Mouse (Mus musculus) ES-Bruce4 (cell line): ENCODE data around the gene Rasgrp2. TPM values are rescaled to one million over a fixed set of nuclear protein-coding genes. Genes with fewer than 3 reads are reported as not detected.
A peak's percentile ranks its signal among the peaks of the same experiment; 100 is the strongest.

Experiments
- H3K27ac ChIP-seq: 2 replicates; pipeline ENCODE4 v1.5.1; 2012; ENCODE audit warnings: low read length, inconsistent platforms; ENCODE audit not compliant: insufficient read depth
- H3K27me3 ChIP-seq: 2 replicates; pipeline ENCODE4 v1.6.1; 2012; ENCODE audit warnings: mild to moderate bottlenecking, low read length, inconsistent platforms; ENCODE audit not compliant: control insufficient read depth, poor library complexity, insufficient read depth, severe bottlenecking
- H3K36me3 ChIP-seq: 2 replicates; pipeline ENCODE4 v1.6.1; 2012; ENCODE audit warnings: inconsistent platforms, mild to moderate bottlenecking, low read length, moderate library complexity; ENCODE audit not compliant: control insufficient read depth, poor library complexity, insufficient read depth, severe bottlenecking
- H3K4me1 ChIP-seq: one replicate; pipeline ENCODE4 v1.8.1; 2011; ENCODE audit warnings: low read length; ENCODE audit not compliant: control insufficient read depth, insufficient read depth
- H3K4me3 ChIP-seq: 2 replicates; pipeline ENCODE4 v1.5.1; 2011; ENCODE audit warnings: low read depth, mild to moderate bottlenecking, low read length
- H3K9ac ChIP-seq: 2 replicates; pipeline ENCODE4 v1.6.1; 2012; ENCODE audit warnings: low read depth, mild to moderate bottlenecking, inconsistent platforms; ENCODE audit not compliant: poor library complexity, severe bottlenecking
- H3K9me3 ChIP-seq: replicated peaks from 2 replicates; pipeline ENCODE4 v1.6.1; 2012; ENCODE audit warnings: mild to moderate bottlenecking, low read length, inconsistent platforms; ENCODE audit not compliant: control insufficient read depth, poor library complexity, insufficient read depth, severe bottlenecking
- CTCF ChIP-seq: IDR thresholded peaks from one replicate; pipeline ENCODE4 v1.8.1; 2011; ENCODE audit warnings: low read depth, low read length
- EP300 ChIP-seq: IDR thresholded peaks from 2 replicates; pipeline ENCODE4 v1.6.1; 2011; ENCODE audit warnings: low read depth, low read length; ENCODE audit not compliant: insufficient read depth
- POLR2A ChIP-seq: IDR thresholded peaks from one replicate; pipeline ENCODE4 v1.8.1; 2011; ENCODE audit warnings: low read length; ENCODE audit not compliant: insufficient read depth
- polyA plus RNA-seq: library from polyadenylated mRNA; stranded (reverse); fragments of >200 nt; gene quantifications from 2 replicates; pipeline ENCODE4 v1.2.4, GENCODE M21; 2011; ENCODE audit warnings: low read depth; ENCODE audit not compliant: missing spikeins, insufficient read depth, insufficient read length

The Rasgrp2 gene
- polyA plus RNA-seq, 1 experiment, result 37.9 TPM

GRCm38 (mm10) chr19:6446736-6447437 lies 47.7 kb downstream of the Rasgrp2 start:
- Histone ChIP-seq H3K27me3 (no peaks in the 10 kb centered on the region), H3K9ac (no peak overlapping the region), H3K27ac (no peak overlapping the region), H3K4me1 (no peaks in the 10 kb centered on the region), H3K36me3 (no peaks in the 10 kb centered on the region), H3K9me3 (no peaks in the 10 kb centered on the region), H3K4me3 (no peak overlapping the region)
- TF ChIP-seq EP300 (no peak), CTCF (no peak), POLR2A (no peak)

GRCm38 (mm10) chr19:6448752-6449151 lies 49.6 kb downstream of the Rasgrp2 start:
- H3K27ac ChIP-seq, result no peak overlapping the region
- no peak overlapping the region for H3K9ac ChIP-seq
- H3K4me3 ChIP-seq, result no peak overlapping the region

GRCm38 (mm10) chr19:6449841-6450240 lies 50.7 kb downstream of the Rasgrp2 start:
- Histone ChIP-seq H3K4me3 (no peak overlapping the region), H3K4me1 (peaks cover 2% of the 10 kb centered on the region), H3K27me3 (no peaks in the 10 kb centered on the region), H3K36me3 (no peaks in the 10 kb centered on the region), H3K9me3 (no peaks in the 10 kb centered on the region), H3K9ac (no peak overlapping the region), H3K27ac (no peak overlapping the region)
- no peak for TF ChIP-seq CTCF

More at GRCm38 (mm10) chr19:6448752-6449151, 49.6 kb downstream of the Rasgrp2 start:
- Histone ChIP-seq H3K9me3 (no peaks in the 10 kb centered on the region), H3K36me3 (no peaks in the 10 kb centered on the region), H3K27me3 (no peaks in the 10 kb centered on the region), H3K4me1 (peaks cover 2% of the 10 kb centered on the region)
- TF ChIP-seq EP300 (no peak), POLR2A (no peak), CTCF (no peak)

GRCm38 (mm10) chr19:6452030-6452494 lies 52.9 kb downstream of the Rasgrp2 start:
- no peaks in the 10 kb centered on the region for H3K27me3 ChIP-seq
- TF ChIP-seq POLR2A (no peak), CTCF (peak; percentile 89), EP300 (no peak)
- H3K36me3 ChIP-seq, result no peaks in the 10 kb centered on the region
- no peak overlapping the region for H3K4me3 ChIP-seq
- H3K27ac ChIP-seq, result no peak overlapping the region
- H3K4me1 ChIP-seq, result peaks cover 2% of the 10 kb centered on the region
- no peak overlapping the region for H3K9ac ChIP-seq
- no peaks in the 10 kb centered on the region for H3K9me3 ChIP-seq

- H3K27ac ChIP-seq, result no peak overlapping the region
- H3K36me3 ChIP-seq, result no peaks in the 10 kb centered on the region
- TF ChIP-seq CTCF (no peak), EP300 (0 out of 2 replicates have a peak, but pooled peaks have one; percentile 23)
- H3K9ac ChIP-seq, result no peak overlapping the region
- no peak overlapping the region for H3K4me3 ChIP-seq
- no peaks in the 10 kb centered on the region for H3K9me3 ChIP-seq
- no peaks in the 10 kb centered on the region for H3K27me3 ChIP-seq
- peaks cover 2% of the 10 kb centered on the region for H3K4me1 ChIP-seq
Measured at GRCm38 (mm10) chr19:6452672-6453310, 53.7 kb downstream of the Rasgrp2 start.

GRCm38 (mm10) chr19:6453349-6453748 lies 54.2 kb downstream of the Rasgrp2 start:
- H3K4me3 ChIP-seq, result no peak overlapping the region
- no peaks in the 10 kb centered on the region for H3K36me3 ChIP-seq
- no peak for TF ChIP-seq EP300
- TF ChIP-seq CTCF, result no peak
- TF ChIP-seq POLR2A, result no peak
- no peak overlapping the region for H3K27ac ChIP-seq
- no peaks in the 10 kb centered on the region for H3K27me3 ChIP-seq
- no peak overlapping the region for H3K9ac ChIP-seq
- H3K9me3 ChIP-seq, result no peaks in the 10 kb centered on the region
- H3K4me1 ChIP-seq, result peaks cover 2% of the 10 kb centered on the region
